Mouse (Mus musculus) liver, postnatal 0 days (tissue): Measurements from ENCODE around the gene Abcf2. TPM values are rescaled to one million over a fixed set of nuclear protein-coding genes. Genes with fewer than 3 reads are reported as not detected.

Source experiments
- ATAC-seq: fragments of 200-750 bp; cut with Nextera tagmentation; 2 replicates; pipeline ENCODE4 v1.8.0; 2017; ENCODE audit warnings: mild to moderate bottlenecking, moderate library complexity
- DNase-seq: peaks from one replicate; pipeline ENCODE4 v3.0.0-alpha.2; 2016
- H3K27ac ChIP-seq: fragments of 300-500 bp; sonication (generic); 2 replicates; pipeline ENCODE4 v1.5.1; 2014; ENCODE audit warnings: antibody characterized with exemption, moderate library complexity, mild to moderate bottlenecking, low read depth
- H3K27me3 ChIP-seq: fragments of 300-500 bp; sonication (generic); 2 replicates; pipeline ENCODE4 v1.6.1; 2014; ENCODE audit warnings: low read length, control low read depth, mixed read lengths; ENCODE audit not compliant: insufficient read depth
- H3K36me3 ChIP-seq: fragments of 300-500 bp; sonication (generic); replicated peaks from 2 replicates; pipeline ENCODE4 v1.6.1; 2014; ENCODE audit warnings: mild to moderate bottlenecking, control low read depth, low read length, moderate library complexity, mixed read lengths; ENCODE audit not compliant: insufficient read depth
- H3K4me1 ChIP-seq: fragments of 300-500 bp; sonication (generic); 2 replicates; pipeline ENCODE4 v1.6.1; 2014; ENCODE audit warnings: antibody characterized with exemption, mild to moderate bottlenecking, control low read depth; ENCODE audit not compliant: insufficient read depth
- H3K4me2 ChIP-seq: fragments of 300-500 bp; sonication (generic); 2 replicates; pipeline ENCODE4 v1.6.1; 2014; ENCODE audit warnings: low read depth, mild to moderate bottlenecking, low read length, moderate library complexity, mixed read lengths
- H3K4me3 ChIP-seq: fragments of 300-500 bp; sonication (generic); 2 replicates; pipeline ENCODE4 v1.5.1; 2014; ENCODE audit warnings: low read depth, low read length
- H3K9ac ChIP-seq: fragments of 300-500 bp; sonication (generic); replicated peaks from 2 replicates; pipeline ENCODE4 v1.6.1; 2014; ENCODE audit warnings: mild to moderate bottlenecking, moderate library complexity
- H3K9me3 ChIP-seq: fragments of 300-500 bp; sonication (generic); 2 replicates; pipeline ENCODE4 v1.6.1; 2016; ENCODE audit warnings: mild to moderate bottlenecking, control low read depth, low read length, mixed read lengths
- CTCF ChIP-seq: sonication (generic); IDR thresholded peaks from 2 replicates; pipeline ENCODE4 v1.5.1; 2016; ENCODE audit warnings: antibody characterized with exemption, low read depth
- EP300 ChIP-seq: IDR thresholded peaks from 2 replicates; pipeline ENCODE4 v1.6.1; 2016; ENCODE audit warnings: antibody characterized with exemption, low read depth, mild to moderate bottlenecking
- WGBS: fragments of 180-500 bp; shearing (Covaris S2); extraction: QIAGEN DNeasy Blood & Tissue Kit; methylation state at CpG from one replicate; pipeline ENCODE4 v1.1.7; 2014; ENCODE audit not compliant: insufficient replicate concordance; 5-methylcytosine and 5-hydroxymethylcytosine counted together
- polyA plus RNA-seq: library from polyadenylated mRNA; unstranded; fragments of >200 nt; fragmentation: Nextera tagmentation; extraction: Ambion mirVana; gene quantifications from 2 replicates; pipeline ENCODE4 v1.2.1, GENCODE M21; 2015

Abcf2 gene
- polyA plus RNA-seq, 1 experiment from 2014 or later: 26.4 TPM

DNA sequence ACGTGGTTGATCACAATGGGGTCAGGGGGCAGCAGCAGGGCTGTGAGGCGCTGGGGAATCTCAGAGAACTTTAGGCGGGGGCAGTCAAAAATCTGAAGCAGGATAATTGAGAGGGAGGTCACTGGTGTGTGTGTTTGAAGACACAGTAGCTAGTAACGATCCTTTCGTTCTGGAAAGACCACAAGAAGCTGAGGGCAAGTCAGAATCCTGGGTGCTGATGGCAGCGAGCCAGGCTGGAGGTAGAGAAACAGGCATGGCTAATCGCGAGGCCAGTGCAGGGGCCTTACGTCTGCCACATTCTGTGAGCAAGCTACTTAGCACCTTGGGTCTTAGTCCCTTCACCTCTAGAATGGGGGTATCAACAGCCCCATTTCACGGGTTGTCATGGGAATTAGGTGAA is 16.7 kb upstream of the Abcf2 start:
- no peak overlapping the region for H3K27ac ChIP-seq
- no peak overlapping the region for H3K4me3 ChIP-seq
- 73% methylated on average over 10 of the region's 10 CpGs for WGBS
- H3K27me3 ChIP-seq: peaks cover 15% of the 10 kb centered on the region
- H3K9ac ChIP-seq: no peak overlapping the region
- TF ChIP-seq CTCF (no peak), EP300 (no peak)
- ATAC-seq (no peak), DNase-seq (no peak)
- no peak overlapping the region for H3K4me2 ChIP-seq
- peaks cover 10% of the 10 kb centered on the region for H3K36me3 ChIP-seq
- H3K9me3 ChIP-seq: no peaks in the 10 kb centered on the region
- peaks cover 24% of the 10 kb centered on the region for H3K4me1 ChIP-seq

DNA sequence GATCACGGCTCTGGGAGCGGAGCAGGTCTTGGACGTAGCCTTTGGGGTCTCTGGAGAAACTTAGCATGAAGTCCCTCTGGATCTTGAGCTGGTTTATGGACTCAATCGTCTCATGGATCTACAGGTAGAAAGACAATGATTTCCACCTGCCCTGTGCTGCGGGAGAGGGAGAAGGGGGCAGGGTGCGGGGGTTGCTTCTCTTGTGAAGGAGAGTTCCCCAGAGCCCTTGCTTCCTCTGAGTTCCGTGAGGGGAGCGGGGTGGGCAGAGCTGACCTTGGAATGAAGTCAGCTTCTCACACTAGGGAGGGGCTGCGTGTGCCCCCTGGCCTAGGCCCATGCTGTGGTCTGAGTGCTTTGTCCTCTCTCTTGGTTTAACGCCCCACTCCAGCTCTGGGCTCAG is 16.0 kb upstream of the Abcf2 start:
- no peak for DNase-seq
- no peak overlapping the region for H3K4me2 ChIP-seq
- no peak for ATAC-seq
- no peak overlapping the region for H3K4me3 ChIP-seq
- H3K27me3 ChIP-seq: peaks cover 8% of the 10 kb centered on the region
- H3K4me1 ChIP-seq: peaks cover 18% of the 10 kb centered on the region
- no peak overlapping the region for H3K27ac ChIP-seq
- peaks cover 14% of the 10 kb centered on the region for H3K36me3 ChIP-seq
- no peaks in the 10 kb centered on the region for H3K9me3 ChIP-seq
- TF ChIP-seq EP300 (no peak), CTCF (no peak)
- no peak overlapping the region for H3K9ac ChIP-seq
- WGBS: 78% methylated on average over 10 of the region's 10 CpGs

GRCm38 (mm10) chr5:24592471-24593160 is 15.3 kb upstream of the Abcf2 start:
- H3K9me3 ChIP-seq: no peaks in the 10 kb centered on the region
- H3K4me2 ChIP-seq: peak overlapping the region; percentile 62; the same call in 1 of the 2 replicates
- peaks cover 14% of the 10 kb centered on the region for H3K36me3 ChIP-seq
- TF ChIP-seq EP300: no peak
- TF ChIP-seq CTCF: no peak
- no peak overlapping the region for H3K4me3 ChIP-seq
- 33% methylated on average over 21 of the region's 21 CpGs for WGBS
- H3K9ac ChIP-seq: no peak overlapping the region
- DNase-seq: no peak
- peaks cover 2% of the 10 kb centered on the region; the same call in 1 of the 2 replicates for H3K27me3 ChIP-seq
- ATAC-seq: no peak
- H3K4me1 ChIP-seq: peaks cover 22% of the 10 kb centered on the region
- no peak overlapping the region for H3K27ac ChIP-seq

GRCm38 (mm10) chr5:24591796-24592470 is 14.7 kb upstream of the Abcf2 start:
- Histone ChIP-seq H3K4me1 (peaks cover 26% of the 10 kb centered on the region), H3K27me3 (peaks cover 2% of the 10 kb centered on the region; the same call in 1 of the 2 replicates), H3K36me3 (peaks cover 14% of the 10 kb centered on the region), H3K9me3 (no peaks in the 10 kb centered on the region), H3K4me2 (peak overlapping the region; percentile 62), H3K9ac (peak overlapping the region; percentile 30; the same call in 1 of the 2 replicates), H3K27ac (no peak overlapping the region), H3K4me3 (peak overlapping the region; percentile 26)
- DNase-seq (no peak), ATAC-seq (no peak)
- WGBS: 36% methylated on average over 24 of the region's 24 CpGs
- TF ChIP-seq EP300: no peak
- no peak for TF ChIP-seq CTCF

GRCm38 (mm10) chr5:24591268-24591721 is 14.0 kb upstream of the Abcf2 start:
- 0 out of 2 replicates have a peak overlapping the region, but pooled peaks have one; percentile 22 for H3K27ac ChIP-seq
- WGBS: 20% methylated on average over 23 of the region's 23 CpGs
- DNase-seq: peak; percentile 51
- peaks cover 24% of the 10 kb centered on the region for H3K4me1 ChIP-seq
- TF ChIP-seq CTCF (0 out of 2 replicates have a peak, but pooled peaks have one; percentile 1), EP300 (no peak)
- peak overlapping the region; percentile 62 for H3K4me2 ChIP-seq
- H3K4me3 ChIP-seq: peak overlapping the region; percentile 26
- H3K36me3 ChIP-seq: peaks cover 14% of the 10 kb centered on the region
- peak; percentile 14; the same call in 1 of the 2 replicates for ATAC-seq
- H3K9me3 ChIP-seq: no peaks in the 10 kb centered on the region
- peak overlapping the region; percentile 30 for H3K9ac ChIP-seq
- H3K27me3 ChIP-seq: peaks cover 2% of the 10 kb centered on the region; the same call in 1 of the 2 replicates

DNA sequence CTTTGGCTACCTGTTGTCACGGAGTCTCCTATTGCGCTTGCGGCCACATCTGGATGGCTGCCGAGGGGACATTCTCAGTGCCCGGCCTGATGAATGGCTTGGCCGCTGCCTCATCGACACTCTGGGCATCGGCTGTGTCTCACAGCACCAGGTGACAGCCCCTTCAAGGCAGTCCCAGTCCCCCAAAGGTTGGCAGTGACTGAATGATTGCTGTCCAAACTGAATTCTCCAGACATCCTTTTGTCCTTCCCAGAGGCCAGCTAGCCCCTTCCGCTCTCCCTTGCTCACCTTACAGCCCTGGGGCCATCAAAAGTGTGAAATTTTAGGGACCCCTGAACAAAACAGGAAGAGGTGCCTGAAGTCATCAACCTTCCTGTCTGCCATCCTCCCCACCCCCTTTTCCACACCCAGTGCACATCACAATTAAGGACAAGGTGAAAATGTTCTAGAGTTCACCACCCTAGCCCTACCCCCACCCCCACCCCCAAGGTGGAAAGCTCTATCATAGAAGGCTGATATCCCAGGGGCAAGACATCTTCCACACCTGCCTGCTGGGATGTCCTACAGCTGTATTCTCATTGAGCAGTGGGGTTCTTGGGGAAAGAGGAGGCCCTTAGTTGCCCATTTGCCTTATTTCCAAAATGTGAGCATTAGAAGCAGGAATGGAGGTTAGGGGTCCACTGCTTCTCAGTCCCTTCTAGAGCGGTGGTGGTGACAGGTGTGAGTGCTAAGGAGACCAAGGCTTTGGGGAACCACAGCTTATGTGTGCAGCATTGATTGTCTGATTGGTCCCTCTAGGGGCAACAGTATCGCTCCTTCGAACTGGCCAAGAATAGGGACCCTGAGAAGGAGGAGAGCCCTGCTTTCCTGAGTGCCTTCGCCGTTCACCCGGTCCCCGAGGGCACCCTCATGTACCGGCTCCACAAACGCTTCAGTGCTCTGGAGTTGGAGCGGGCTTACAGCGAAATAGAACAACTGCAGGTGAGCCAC is 12.5 kb upstream of the Abcf2 start:
- no peak for TF ChIP-seq CTCF
- no peak for TF ChIP-seq EP300
- Histone ChIP-seq H3K4me1 (peaks cover 27% of the 10 kb centered on the region), H3K9ac (no peak overlapping the region), H3K4me3 (no peak overlapping the region), H3K27me3 (peaks cover 2% of the 10 kb centered on the region; the same call in 1 of the 2 replicates), H3K9me3 (no peaks in the 10 kb centered on the region), H3K4me2 (no peak overlapping the region), H3K27ac (no peak overlapping the region), H3K36me3 (peaks cover 14% of the 10 kb centered on the region)
- DNase-seq: no peak
- no peak for ATAC-seq
- WGBS: 91% methylated on average over 20 of the region's 20 CpGs
